Mouse (Mus musculus) 3T3-L1 (cell line): ENCODE data around the gene Tulp4.
"Not testable (repeated sequence)": the region's sequence is repeated elsewhere in the genome, so short reads cannot be mapped to it uniquely, and the experiment has no call there.

Experiments used
- DNase-seq: peaks from one replicate; pipeline ENCODE4 v3.0.0-alpha.2; 2015; ENCODE audit warnings: low read depth, low spot score

Tulp4 gene

GRCm38 (mm10) chr17:6189207-6189606, 83.0 kb downstream of the Tulp4 start:
- no peak for DNase-seq

GRCm38 (mm10) chr17:6192275-6192674, 86.0 kb downstream of the Tulp4 start:
- no peak for DNase-seq

GRCm38 (mm10) chr17:6195390-6195789, 89.2 kb downstream of the Tulp4 start:
- no peak for DNase-seq

GRCm38 (mm10) chr17:6197491-6197890, 91.3 kb downstream of the Tulp4 start:
- DNase-seq, result no peak

- DNase-seq, result no peak
Observed at GRCm38 (mm10) chr17:6198670-6199069, 92.4 kb downstream of the Tulp4 start.

- DNase-seq, result no peak
Observed at GRCm38 (mm10) chr17:6199166-6199565, 92.9 kb downstream of the Tulp4 start.

- no peak for DNase-seq
Observed at GRCm38 (mm10) chr17:6201522-6202250, 95.4 kb downstream of the Tulp4 start.

GRCm38 (mm10) chr17:6202389-6203110, 96.3 kb downstream of the Tulp4 start:
- peak; percentile 72 for DNase-seq

- no peak for DNase-seq
Observed at GRCm38 (mm10) chr17:6203126-6203525, 96.9 kb downstream of the Tulp4 start.

GRCm38 (mm10) chr17:6203795-6204194, 97.6 kb downstream of the Tulp4 start:
- no peak for DNase-seq

- no peak for DNase-seq
Observed at GRCm38 (mm10) chr17:6211721-6212120, 105.5 kb downstream of the Tulp4 start.

- DNase-seq, result no peak
Observed at GRCm38 (mm10) chr17:6215640-6216039, 109.4 kb downstream of the Tulp4 start.

GRCm38 (mm10) chr17:6216514-6216913, 110.3 kb downstream of the Tulp4 start:
- no peak for DNase-seq

GRCm38 (mm10) chr17:6232633-6233032, 126.4 kb downstream of the Tulp4 start:
- DNase-seq, result not testable (repeated sequence)

GRCm38 (mm10) chr17:6251298-6251697, 145.1 kb downstream of the Tulp4 start:
- not testable (repeated sequence) for DNase-seq

GRCm38 (mm10) chr17:6256400-6257069, 150.3 kb downstream of the Tulp4 start, which contains the start of gene Tmem181a:
TSS of gene Tmem181a (plus strand) at chr17:6256860.
- DNase-seq, result not testable (repeated sequence)

GRCm38 (mm10) chr17:6257070-6257456, 150.8 kb downstream of the Tulp4 start:
- not testable (repeated sequence) for DNase-seq

- DNase-seq, result not testable (repeated sequence)
Observed at GRCm38 (mm10) chr17:6269876-6270831, 163.9 kb downstream of the Tulp4 start.

- DNase-seq, result not testable (repeated sequence)
Observed at GRCm38 (mm10) chr17:6270840-6271239, 164.6 kb downstream of the Tulp4 start.

- not testable (repeated sequence) for DNase-seq
Observed at GRCm38 (mm10) chr17:6271970-6272369, 165.7 kb downstream of the Tulp4 start.

- DNase-seq, result not testable (repeated sequence)
Observed at GRCm38 (mm10) chr17:6274693-6275092, 168.5 kb downstream of the Tulp4 start.
